Mouse (Mus musculus) limb, embryonic 10.5 days (tissue): Measurements from ENCODE around the gene Fgfr2. TPM values are rescaled to one million over a fixed set of nuclear protein-coding genes. Genes with fewer than 3 reads are reported as not detected.

Experiments
- DNase-seq: peaks from one replicate; pipeline ENCODE4 v3.0.0-alpha.2; 2017; ENCODE audit warnings: low spot score
- H3K27ac ChIP-seq: fragments of 300-500 bp; sonication (generic); 2 replicates; pipeline ENCODE4 v1.5.1; 2016; ENCODE audit warnings: mild to moderate bottlenecking
- H3K27me3 ChIP-seq: fragments of 300-500 bp; sonication (generic); 2 replicates; pipeline ENCODE4 v1.6.1; 2016; ENCODE audit warnings: low read depth, mild to moderate bottlenecking; ENCODE audit not compliant: poor library complexity, severe bottlenecking
- H3K36me3 ChIP-seq: fragments of 300-500 bp; sonication (generic); 2 replicates; pipeline ENCODE4 v1.6.1; 2016; ENCODE audit warnings: mild to moderate bottlenecking, moderate library complexity
- H3K4me1 ChIP-seq: fragments of 300-500 bp; sonication (generic); 2 replicates; pipeline ENCODE4 v1.6.1; 2016
- H3K4me3 ChIP-seq: fragments of 300-500 bp; sonication (generic); 2 replicates; pipeline ENCODE4 v1.5.1; 2016; ENCODE audit warnings: mild to moderate bottlenecking, moderate library complexity
- H3K9me3 ChIP-seq: fragments of 300-500 bp; sonication (generic); replicated peaks from 2 replicates; pipeline ENCODE4 v1.6.1; 2016; ENCODE audit warnings: mild to moderate bottlenecking
- WGBS: fragments of 180-500 bp; shearing (Covaris S2); methylation state at CpG from one replicate; pipeline ENCODE4 v1.1.7; 2016; 5-methylcytosine and 5-hydroxymethylcytosine counted together
- polyA plus RNA-seq: library from polyadenylated mRNA; unstranded; fragments of >200 nt; fragmentation: Nextera tagmentation; extraction: Ambion mirVana; gene quantifications from 2 replicates; pipeline ENCODE4 v1.2.1, GENCODE M21; 2016

The Fgfr2 gene
- polyA plus RNA-seq, 1 experiment from 2014 or later: 64.4 TPM

DNA sequence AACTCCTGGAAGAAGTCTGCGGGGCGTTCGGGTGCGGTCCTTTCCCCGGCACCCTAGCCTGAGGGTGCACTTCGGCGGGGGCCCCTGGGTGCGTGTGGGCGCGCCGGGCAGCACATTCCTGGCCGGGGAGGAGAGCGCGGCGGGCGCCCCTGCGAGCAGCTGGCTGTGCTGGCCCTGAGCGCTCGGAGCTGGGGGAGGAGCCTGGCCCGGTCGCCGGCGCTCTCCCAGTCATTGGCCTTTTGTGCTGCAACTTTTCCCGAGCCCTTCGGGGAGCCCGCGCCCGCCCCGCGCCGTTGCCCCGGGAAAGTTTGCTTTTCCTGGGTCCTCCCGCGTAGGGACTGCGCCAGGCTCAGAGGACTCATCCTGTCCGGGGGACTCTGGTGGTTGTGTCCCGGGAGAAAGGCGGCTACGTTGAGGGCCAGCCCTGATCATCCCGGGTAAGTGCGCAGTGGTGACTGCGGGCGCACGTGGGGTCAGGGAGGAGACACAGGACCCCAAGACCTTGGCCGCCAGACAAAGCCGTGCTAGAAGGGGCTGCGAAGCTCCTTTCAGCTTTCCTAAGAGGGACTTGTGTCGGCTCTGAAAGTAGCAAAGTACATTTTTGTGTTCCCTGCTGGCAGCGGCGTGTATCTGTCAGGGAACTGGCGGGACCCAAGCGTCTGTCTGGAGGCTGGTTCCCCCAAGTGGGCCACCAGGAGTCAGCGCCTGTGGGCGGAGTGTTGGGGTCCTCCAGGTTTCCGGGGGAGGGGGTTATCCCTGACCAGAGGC lies 2477.0 kb downstream of the Fgfr2 start:
- peak; percentile 89 for DNase-seq
- Histone ChIP-seq H3K36me3 (no peaks in the 10 kb centered on the region), H3K27me3 (no peaks in the 10 kb centered on the region), H3K27ac (peak overlapping the region; percentile 96), H3K4me3 (peak overlapping the region; percentile 75), H3K9me3 (no peaks in the 10 kb centered on the region), H3K4me1 (peaks cover 45% of the 10 kb centered on the region)
- under 1% methylated on average over 55 of the region's 55 CpGs for WGBS

DNA sequence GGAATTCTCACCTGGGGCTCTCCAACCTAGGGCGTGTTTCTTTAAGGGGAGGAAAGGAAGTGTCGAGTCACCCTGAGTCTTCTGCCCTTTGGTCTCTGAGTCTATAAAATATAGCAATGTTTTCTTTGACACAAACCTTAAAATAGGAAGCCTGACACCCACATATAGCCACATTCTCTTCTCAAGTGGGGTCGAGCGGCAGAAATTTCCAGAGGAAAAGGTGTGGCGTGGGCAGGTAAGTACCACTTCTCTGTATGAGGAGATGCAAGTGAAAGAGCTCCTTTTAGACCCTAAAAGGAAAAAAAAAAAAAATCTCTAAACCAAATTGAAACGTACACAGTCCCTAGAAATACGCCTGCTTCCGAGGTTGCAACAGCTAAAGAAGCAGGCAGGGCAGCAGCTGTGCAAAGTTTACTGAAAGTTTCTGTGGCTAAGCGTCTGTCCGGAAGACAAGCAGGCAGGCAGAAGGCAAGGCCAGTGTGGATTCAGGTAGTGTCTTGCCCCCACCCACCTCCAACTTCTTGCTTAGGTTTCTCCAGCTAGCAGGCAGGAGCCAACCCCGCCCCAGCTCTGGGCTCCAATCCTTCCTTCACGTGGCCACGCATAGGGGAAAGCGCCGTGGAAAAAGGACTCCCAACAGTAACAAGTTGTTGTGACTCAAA lies 2477.7 kb downstream of the Fgfr2 start:
- Histone ChIP-seq H3K27ac (peak overlapping the region; percentile 96), H3K4me1 (peaks cover 45% of the 10 kb centered on the region), H3K27me3 (no peaks in the 10 kb centered on the region), H3K9me3 (no peaks in the 10 kb centered on the region), H3K4me3 (peak overlapping the region; percentile 75), H3K36me3 (no peaks in the 10 kb centered on the region)
- WGBS: 12% methylated on average over 15 of the region's 15 CpGs
- DNase-seq: no peak

DNA sequence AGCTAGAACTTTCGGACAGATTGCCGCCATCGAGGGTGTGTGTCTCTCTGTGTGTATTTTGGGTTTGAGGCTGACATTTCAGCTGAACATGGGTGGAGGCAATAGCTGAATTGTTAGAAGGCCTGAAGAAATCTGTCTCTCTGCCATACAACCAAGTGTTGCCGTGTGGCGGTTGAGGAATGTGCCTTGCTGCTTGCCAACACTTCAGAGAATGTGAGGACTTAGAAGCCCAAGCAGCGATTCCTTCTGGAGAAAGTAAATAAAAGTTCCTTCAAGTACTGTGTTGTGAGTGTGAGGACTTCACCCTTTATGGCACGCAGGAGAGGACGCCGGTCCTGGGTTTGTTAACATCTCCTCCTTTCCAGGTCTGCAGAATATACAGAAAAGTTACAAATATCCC lies 2482.5 kb downstream of the Fgfr2 start:
- Histone ChIP-seq H3K27ac (no peak overlapping the region), H3K36me3 (no peaks in the 10 kb centered on the region), H3K4me1 (peaks cover 24% of the 10 kb centered on the region), H3K9me3 (no peaks in the 10 kb centered on the region), H3K4me3 (no peak overlapping the region), H3K27me3 (peaks cover 6% of the 10 kb centered on the region; the same call in 1 of the 2 replicates)
- DNase-seq: no peak
- 93% methylated on average over 9 of the region's 9 CpGs for WGBS

DNA sequence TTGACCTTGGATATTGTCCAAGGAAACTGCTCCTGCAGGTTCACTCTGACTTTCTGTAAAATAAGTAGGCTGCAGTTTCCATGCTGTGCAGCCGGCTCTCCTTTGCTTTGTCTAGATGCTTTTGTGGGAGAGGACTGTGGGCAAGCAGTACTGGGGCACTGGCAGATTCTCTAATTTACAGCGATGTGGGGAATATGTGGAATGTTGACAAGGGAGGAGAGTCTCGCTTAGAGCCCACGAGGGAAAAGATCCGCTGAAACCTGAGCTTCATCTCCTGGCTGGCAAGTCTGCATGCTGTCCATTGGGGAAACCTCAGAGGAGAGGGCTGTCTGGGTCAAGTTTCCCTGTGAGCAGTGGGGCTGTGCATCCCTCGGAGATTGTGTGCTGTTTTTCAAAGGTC lies 2485.3 kb downstream of the Fgfr2 start:
- Histone ChIP-seq H3K4me1 (peaks cover 32% of the 10 kb centered on the region), H3K4me3 (no peak overlapping the region), H3K27me3 (peaks cover 6% of the 10 kb centered on the region; the same call in 1 of the 2 replicates), H3K9me3 (no peaks in the 10 kb centered on the region), H3K27ac (peak overlapping the region; percentile 11; the same call in 1 of the 2 replicates), H3K36me3 (no peaks in the 10 kb centered on the region)
- DNase-seq: no peak
- 32% methylated on average over 6 of the region's 6 CpGs for WGBS

DNA sequence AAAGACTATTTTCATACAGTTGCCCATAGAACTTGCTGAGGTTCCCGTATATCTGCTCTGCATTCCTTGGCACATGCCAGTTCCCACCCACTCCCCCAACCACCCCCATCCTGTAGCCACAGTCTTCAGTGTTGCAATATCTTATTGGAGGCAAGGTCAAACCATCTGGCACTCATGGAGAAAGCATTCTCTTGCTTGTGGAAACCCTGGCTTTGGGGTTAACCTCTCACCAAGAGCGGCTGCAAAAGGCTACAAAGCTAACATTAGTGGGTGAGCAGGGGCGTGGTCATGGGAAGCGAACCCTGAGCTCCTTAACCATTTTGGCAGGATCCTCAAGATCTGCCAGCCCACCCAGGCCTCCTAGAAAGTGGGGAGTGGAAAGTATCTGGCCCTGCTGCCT lies 2486.2 kb downstream of the Fgfr2 start:
- Histone ChIP-seq H3K27ac (no peak overlapping the region; the same call in 1 of the 2 replicates), H3K4me3 (no peak overlapping the region), H3K27me3 (peaks cover 6% of the 10 kb centered on the region; the same call in 1 of the 2 replicates), H3K4me1 (peaks cover 32% of the 10 kb centered on the region), H3K9me3 (no peaks in the 10 kb centered on the region), H3K36me3 (no peaks in the 10 kb centered on the region)
- WGBS: 91% methylated on average over 4 of the region's 4 CpGs
- DNase-seq: no peak

DNA sequence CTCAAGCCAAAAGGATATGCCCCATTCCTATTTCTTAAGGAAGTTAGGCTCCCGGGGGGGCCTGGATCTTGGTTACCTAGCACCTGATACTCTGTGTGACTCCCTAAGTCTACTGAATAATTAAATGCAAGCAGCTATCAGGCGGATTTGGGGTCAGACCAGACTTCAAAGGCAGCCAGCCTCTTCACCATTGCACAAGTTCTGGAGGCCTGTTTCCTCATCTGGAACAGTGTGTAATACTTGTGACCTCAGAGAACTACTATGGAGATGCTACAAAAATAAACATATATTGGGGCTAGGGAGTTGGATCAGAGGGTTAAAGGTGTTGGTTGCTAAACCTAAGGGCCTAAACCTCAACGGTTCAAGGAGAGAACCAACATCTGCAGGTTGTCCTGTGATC lies 2486.9 kb downstream of the Fgfr2 start:
- H3K27ac ChIP-seq: no peak overlapping the region
- no peaks in the 10 kb centered on the region for H3K36me3 ChIP-seq
- WGBS: 85% methylated on average over 3 of the region's 3 CpGs

DNA sequence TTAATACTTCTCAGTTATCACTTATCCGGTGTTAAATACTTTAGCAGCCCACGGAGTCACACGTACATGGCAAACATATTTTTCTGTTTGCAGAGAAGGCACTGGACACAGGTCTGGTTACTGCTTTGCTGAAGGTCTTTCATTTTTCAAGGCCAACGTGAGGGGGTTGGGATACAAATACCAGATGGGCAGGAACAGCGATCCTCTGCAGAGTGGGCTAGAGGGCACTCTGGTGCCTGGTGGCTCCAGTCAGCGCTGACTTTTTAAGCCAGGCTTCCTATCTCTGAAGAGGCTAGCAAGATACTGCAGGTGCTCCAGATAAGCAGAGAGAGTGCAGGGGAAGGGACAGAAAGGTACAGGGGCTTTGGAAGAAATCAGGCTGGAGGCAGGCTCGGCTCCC lies 2487.9 kb downstream of the Fgfr2 start:
- H3K9me3 ChIP-seq: no peaks in the 10 kb centered on the region
- H3K4me3 ChIP-seq: no peak overlapping the region
- H3K36me3 ChIP-seq: no peaks in the 10 kb centered on the region
- H3K27me3 ChIP-seq: peaks cover 6% of the 10 kb centered on the region; the same call in 1 of the 2 replicates
- WGBS: 53% methylated on average over 7 of the region's 7 CpGs
- peak overlapping the region; percentile 11; the same call in 1 of the 2 replicates for H3K27ac ChIP-seq
- no peak for DNase-seq
- peaks cover 33% of the 10 kb centered on the region for H3K4me1 ChIP-seq

More for the DNA sequence above, 2486.9 kb downstream of the Fgfr2 start:
- Histone ChIP-seq H3K9me3 (no peaks in the 10 kb centered on the region), H3K27me3 (peaks cover 6% of the 10 kb centered on the region; the same call in 1 of the 2 replicates), H3K4me1 (peaks cover 33% of the 10 kb centered on the region), H3K4me3 (no peak overlapping the region)
- DNase-seq: no peak

DNA sequence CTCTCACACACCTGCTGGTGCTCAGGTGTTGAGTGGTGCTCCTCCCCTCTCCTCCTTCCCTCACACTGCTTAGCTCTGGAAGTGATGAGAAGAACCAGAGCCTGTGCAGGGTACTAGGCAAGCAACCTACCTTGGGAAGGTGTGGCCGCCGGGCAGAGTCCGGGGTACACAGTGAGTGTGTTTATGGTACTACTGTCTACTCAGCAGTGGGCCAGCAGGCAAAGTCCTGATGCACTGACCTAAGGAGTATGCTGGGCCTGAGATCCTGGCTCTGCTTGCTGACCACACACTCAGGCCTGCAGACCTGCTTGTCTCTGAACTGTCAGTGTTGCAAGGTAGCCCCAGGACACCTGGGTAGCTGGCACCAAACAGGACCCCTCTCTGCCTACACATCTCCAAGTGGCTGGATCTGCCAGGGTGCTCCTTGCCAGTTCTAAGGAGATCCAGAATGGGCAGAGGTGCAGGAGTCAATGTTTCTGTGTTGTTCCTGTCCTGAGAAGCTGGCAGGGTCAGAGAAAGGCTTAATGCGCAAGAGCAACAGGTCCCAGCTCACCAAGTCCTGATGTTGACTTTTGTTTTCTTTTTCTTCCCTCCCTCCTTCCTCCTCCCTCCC lies 2488.8 kb downstream of the Fgfr2 start:
- 0 out of 2 replicates have a peak overlapping the region, but pooled peaks have one; percentile 4 for H3K27ac ChIP-seq
- H3K36me3 ChIP-seq: no peaks in the 10 kb centered on the region
- no peak for DNase-seq
- no peaks in the 10 kb centered on the region for H3K9me3 ChIP-seq
- WGBS: 90% methylated on average over 4 of the region's 4 CpGs
- peaks cover 6% of the 10 kb centered on the region; the same call in 1 of the 2 replicates for H3K27me3 ChIP-seq
- H3K4me1 ChIP-seq: peaks cover 33% of the 10 kb centered on the region
- H3K4me3 ChIP-seq: no peak overlapping the region

DNA sequence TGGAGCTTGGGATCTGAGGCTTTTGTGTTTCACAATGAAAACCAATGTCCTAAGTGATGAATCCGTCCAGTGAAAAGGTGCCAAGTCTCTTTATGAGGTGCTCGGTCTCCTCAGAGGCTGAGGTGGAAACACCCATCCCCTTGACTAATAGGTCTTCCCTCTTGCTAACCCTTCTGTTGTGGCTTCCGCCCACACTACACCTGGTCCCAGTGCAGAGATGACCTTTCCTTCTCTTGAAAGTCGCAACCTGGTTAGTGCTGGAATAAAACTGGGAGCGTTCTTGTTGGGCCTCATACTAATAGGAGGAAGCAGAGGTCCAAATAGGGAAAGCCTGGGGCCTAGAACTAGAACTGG lies 2490.8 kb downstream of the Fgfr2 start:
- DNase-seq: no peak
- 93% methylated on average over 5 of the region's 5 CpGs for WGBS
- Histone ChIP-seq H3K27ac (no peak overlapping the region), H3K4me1 (peaks cover 22% of the 10 kb centered on the region), H3K36me3 (no peaks in the 10 kb centered on the region), H3K27me3 (peaks cover 6% of the 10 kb centered on the region; the same call in 1 of the 2 replicates), H3K4me3 (no peak overlapping the region), H3K9me3 (no peaks in the 10 kb centered on the region)

DNA sequence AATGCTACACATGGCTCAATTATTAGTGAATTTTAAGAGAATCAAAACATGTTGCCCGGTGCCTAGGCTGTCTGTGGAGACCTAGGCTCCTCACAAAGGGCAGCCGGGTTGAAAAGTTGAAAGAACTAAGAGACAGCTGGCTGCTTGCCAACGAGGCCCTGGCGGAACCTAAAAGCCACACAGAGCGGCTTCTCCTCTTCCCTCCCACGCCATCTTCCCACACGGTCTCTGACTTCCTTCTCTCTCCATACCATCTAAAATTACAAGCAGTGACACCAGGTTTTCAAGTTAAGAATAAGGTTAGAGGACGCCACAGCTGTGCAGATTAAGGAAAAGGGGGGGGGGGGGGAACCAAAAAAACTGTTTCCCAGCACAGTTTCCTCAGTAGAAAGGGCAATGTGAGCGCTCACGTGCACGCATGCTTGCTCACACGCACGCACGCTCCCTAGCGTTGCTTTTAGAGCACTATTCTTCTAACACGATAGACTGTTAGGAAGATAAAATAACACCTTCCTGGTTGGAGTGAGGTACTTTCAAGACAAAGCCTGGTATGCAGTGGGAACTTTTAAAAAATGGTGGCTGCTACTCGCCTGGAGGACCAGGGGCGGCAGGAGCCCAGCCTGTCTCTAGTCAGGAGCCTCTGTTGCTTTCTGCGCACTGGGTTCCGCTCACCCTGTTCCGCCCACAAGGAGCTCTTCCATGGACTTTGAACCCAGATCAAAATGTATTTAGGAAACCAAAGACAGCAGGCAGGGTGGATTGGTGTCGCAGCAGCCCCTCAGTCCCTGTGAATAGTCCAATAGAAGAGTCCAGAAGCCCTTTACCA lies 2491.4 kb downstream of the Fgfr2 start:
- Histone ChIP-seq H3K27me3 (peaks cover under 1% of the 10 kb centered on the region; the same call in 1 of the 2 replicates), H3K27ac (no peak overlapping the region), H3K4me3 (no peak overlapping the region), H3K4me1 (peaks cover 22% of the 10 kb centered on the region), H3K9me3 (no peaks in the 10 kb centered on the region), H3K36me3 (no peaks in the 10 kb centered on the region)
- DNase-seq: no peak
- 82% methylated on average over 22 of the region's 22 CpGs for WGBS

DNA sequence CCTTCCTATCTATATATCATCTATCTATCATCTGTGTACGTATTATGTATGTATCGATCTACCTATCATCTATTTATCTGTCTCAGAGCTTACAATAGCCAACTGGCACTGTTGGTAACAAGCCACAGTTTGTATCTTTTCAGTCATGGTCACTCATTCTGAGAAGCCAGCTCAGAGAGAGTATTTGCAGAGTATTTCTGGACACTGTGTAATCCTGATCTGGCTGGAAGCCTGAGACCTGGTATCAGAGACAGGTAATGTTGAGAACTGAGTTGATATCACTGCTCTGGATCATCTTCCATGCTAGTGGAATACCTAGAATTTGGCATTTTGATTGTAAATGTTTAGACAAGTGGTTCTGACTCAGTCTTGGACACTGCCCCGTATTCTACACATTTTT lies 2492.2 kb downstream of the Fgfr2 start:
- no peak overlapping the region for H3K4me3 ChIP-seq
- 95% methylated on average over 3 of the region's 3 CpGs for WGBS

DNA sequence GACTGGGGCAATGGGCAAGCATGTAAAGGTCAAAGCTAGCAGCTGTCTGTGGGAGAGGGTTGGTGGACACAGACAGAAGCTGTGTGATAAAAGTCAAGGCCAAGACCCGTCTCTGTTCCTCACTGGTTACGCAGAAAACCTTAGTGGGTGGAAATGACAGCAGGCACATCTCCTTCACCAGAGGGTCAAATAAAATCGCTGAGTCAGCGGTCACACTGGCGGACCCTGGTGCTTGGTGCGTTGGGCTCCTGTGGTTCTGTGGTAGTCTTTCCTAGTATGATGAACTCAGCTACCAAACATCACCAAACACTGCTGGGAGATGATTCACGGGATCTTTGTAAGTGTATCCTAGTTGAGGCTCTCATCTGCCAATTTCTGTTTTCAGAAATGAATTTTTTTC lies 2493.2 kb downstream of the Fgfr2 start:
- 89% methylated on average over 7 of the region's 7 CpGs for WGBS
- Histone ChIP-seq H3K4me3 (no peak overlapping the region), H3K4me1 (peaks cover 12% of the 10 kb centered on the region; the same call in 1 of the 2 replicates), H3K9me3 (no peaks in the 10 kb centered on the region), H3K27ac (no peak overlapping the region), H3K27me3 (peaks cover 4% of the 10 kb centered on the region; the same call in 1 of the 2 replicates), H3K36me3 (no peaks in the 10 kb centered on the region)
- no peak for DNase-seq

More for the DNA sequence above, 2492.2 kb downstream of the Fgfr2 start:
- 0 out of 2 replicates have a peak, but pooled peaks cover 4% of the 10 kb centered on the region for H3K27me3 ChIP-seq
- H3K27ac ChIP-seq: no peak overlapping the region
- H3K4me1 ChIP-seq: peaks cover 21% of the 10 kb centered on the region
- no peak for DNase-seq
- H3K9me3 ChIP-seq: no peaks in the 10 kb centered on the region
- H3K36me3 ChIP-seq: no peaks in the 10 kb centered on the region
